Comparison of ENCODE assay signal across 8 mouse cellular contexts in the genomic region with DNA sequence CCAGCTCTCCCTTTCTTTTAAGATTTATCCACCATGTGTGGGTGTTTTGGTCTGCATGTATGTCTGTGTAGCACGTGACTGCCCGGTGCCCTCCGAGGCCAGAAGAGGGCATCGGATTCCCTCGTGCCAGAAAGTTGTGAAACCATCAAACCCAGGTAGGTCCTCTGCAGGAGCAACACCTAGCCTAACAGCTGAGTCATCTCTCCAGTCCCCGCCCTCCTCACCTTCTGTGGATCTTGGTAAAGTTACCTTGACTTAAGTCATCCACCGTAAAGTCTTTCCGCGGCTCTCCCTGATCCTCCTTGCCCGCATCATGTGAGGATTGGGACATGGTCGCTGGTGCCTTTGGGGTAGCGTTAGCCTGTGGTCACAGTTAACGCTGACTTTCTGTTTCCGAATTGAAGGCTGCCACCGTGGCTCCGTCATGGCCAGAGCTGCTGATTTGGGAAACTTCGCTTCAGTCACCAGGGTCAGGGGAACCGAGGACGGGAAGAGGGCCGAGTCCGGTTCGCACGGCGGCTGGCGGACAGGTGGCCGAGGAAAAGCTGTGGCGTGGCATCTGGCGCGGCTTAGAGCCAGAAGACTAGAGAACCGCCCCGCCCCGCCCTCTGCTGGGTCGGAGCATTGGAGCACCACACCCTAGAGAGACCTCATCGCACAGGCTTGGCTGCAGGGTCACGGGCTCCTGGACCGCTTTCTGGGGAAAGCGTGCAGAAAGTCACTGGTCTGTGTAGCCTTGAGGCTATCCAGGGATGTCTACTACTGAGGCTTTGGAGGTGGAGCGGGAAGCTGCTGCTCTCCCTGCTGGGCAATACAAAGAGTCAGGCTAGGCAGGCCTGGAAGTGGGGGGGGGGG. TPM values are rescaled to one million over a fixed set of nuclear protein-coding genes. Genes with fewer than 3 reads are reported as not detected.
A peak's percentile ranks its signal among the peaks of the same experiment; 100 is the strongest.
DNase-seq lines count a peak whose midpoint lies in the region; ATAC-seq and TF ChIP-seq lines count a peak whose summit lies in the region.

No protein-coding gene starts in this region.

- no peak for TF ChIP-seq CTCF in lung, adult 2 months (IDR thresholded peaks at IDR 0.05; ENCODE audit: insufficient read depth, low read length)

- no peak for TF ChIP-seq POLR2A in lung, adult 2 months (IDR thresholded peaks at IDR 0.05; ENCODE audit: borderline replicate concordance, extremely low read depth, low read depth, low read length)

- peaks cover 12% of the 10 kb centered on the region for H3K4me1 ChIP-seq in forebrain, embryonic 12.5 days
- peaks cover 11% of the 10 kb centered on the region for H3K4me1 ChIP-seq in hindbrain, embryonic 12.5 days
- H3K4me1 ChIP-seq in lung, adult 2 months (ENCODE audit: control insufficient read depth, insufficient read depth, low read length) = no peaks in the 10 kb centered on the region
- no peaks in the 10 kb centered on the region for H3K4me1 ChIP-seq in stomach, embryonic 14.5 days (ENCODE audit: control insufficient read depth, insufficient read depth, low read length)

- peak overlapping the region; percentile 31 for H3K4me3 ChIP-seq in forebrain, embryonic 12.5 days (replicated peaks)
- H3K4me3 ChIP-seq in hindbrain, embryonic 12.5 days = peak overlapping the region; percentile 28
- H3K4me3 ChIP-seq in lung, adult 2 months (replicated peaks; ENCODE audit: extremely low read depth, low read depth, low read length) = peak overlapping the region; percentile 2
- peak overlapping the region; percentile 16; the same call in 1 of the 2 replicates for H3K4me3 ChIP-seq in stomach, embryonic 14.5 days (ENCODE audit: low read depth, low read length)

- ATAC-seq in forebrain, embryonic 12.5 days (ENCODE audit: low FRiP score) = 0 out of 2 replicates have a peak, but pooled peaks have one; percentile 23
- no peak for ATAC-seq in hindbrain, embryonic 12.5 days (ENCODE audit: low FRiP score)
- ATAC-seq in stomach, embryonic 14.5 days (ENCODE audit: insufficient number of reproducible peaks, insufficient read depth, low FRiP score, low read depth) = no peak; the same call in 1 of the 2 replicates

- H3K36me3 ChIP-seq in forebrain, embryonic 12.5 days (replicated peaks) = no peaks in the 10 kb centered on the region
- no peaks in the 10 kb centered on the region for H3K36me3 ChIP-seq in hindbrain, embryonic 12.5 days
- H3K36me3 ChIP-seq in stomach, embryonic 14.5 days (ENCODE audit: control insufficient read depth, insufficient read depth, low read length) = no peaks in the 10 kb centered on the region

- DNase-seq in urinary bladder, postnatal 14 days (ENCODE audit: low spot score) = peak; percentile 49
- no peak for DNase-seq in urinary bladder, postnatal 4 days (ENCODE audit: low spot score in 2 of 2)
- peak; percentile 25 for DNase-seq in lung, adult 2 months
- no peak for DNase-seq in frontal cortex, adult 2 months (ENCODE audit: extremely low spot score in 1 of 2, low spot score in 1 of 2)
- no peak for DNase-seq in left cerebral cortex, adult 9 months (ENCODE audit: low spot score in 2 of 2)

- peak overlapping the region; percentile 36 for H3K9ac ChIP-seq in forebrain, embryonic 12.5 days
- peak overlapping the region; percentile 41 for H3K9ac ChIP-seq in hindbrain, embryonic 12.5 days
- no peak overlapping the region for H3K9ac ChIP-seq in stomach, embryonic 14.5 days (replicated peaks; ENCODE audit: low read depth, low read length)

- peaks cover 40% of the 10 kb centered on the region for H3K27me3 ChIP-seq in forebrain, embryonic 12.5 days
- peaks cover 44% of the 10 kb centered on the region for H3K27me3 ChIP-seq in hindbrain, embryonic 12.5 days
- peaks cover 4% of the 10 kb centered on the region for H3K27me3 ChIP-seq in stomach, embryonic 14.5 days (ENCODE audit: control insufficient read depth, insufficient read depth, low read length)

- 3% methylated on average over 38 of the region's 38 CpGs for WGBS in forebrain, embryonic 12.5 days
- 3% methylated on average over 38 of the region's 38 CpGs for WGBS in hindbrain, embryonic 12.5 days
- WGBS in lung, adult 2 months = 4% methylated on average over 38 of the region's 38 CpGs
- 4% methylated on average over 38 of the region's 38 CpGs for WGBS in stomach, embryonic 14.5 days

- peak overlapping the region; percentile 63 for H3K4me2 ChIP-seq in forebrain, embryonic 12.5 days
- peak overlapping the region; percentile 57 for H3K4me2 ChIP-seq in hindbrain, embryonic 12.5 days (replicated peaks)
- peak overlapping the region; percentile 49 for H3K4me2 ChIP-seq in stomach, embryonic 14.5 days (replicated peaks; ENCODE audit: low read depth, low read length)

- no peak overlapping the region for H3K27ac ChIP-seq in forebrain, embryonic 12.5 days
- H3K27ac ChIP-seq in hindbrain, embryonic 12.5 days = no peak overlapping the region
- no peak overlapping the region for H3K27ac ChIP-seq in stomach, embryonic 14.5 days (ENCODE audit: low read length)

- H3K9me3 ChIP-seq in forebrain, embryonic 12.5 days = peaks cover 15% of the 10 kb centered on the region; the same call in 1 of the 2 replicates
- peaks cover 9% of the 10 kb centered on the region for H3K9me3 ChIP-seq in hindbrain, embryonic 12.5 days (replicated peaks)
- H3K9me3 ChIP-seq in stomach, embryonic 14.5 days (ENCODE audit: control insufficient read depth, low read depth, low read length) = peaks cover 6% of the 10 kb centered on the region; the same call in 1 of the 2 replicates

RNA-seq across cellular contexts. Expression of a gene that starts 13.4 kb away (rescaled TPM):
- 14.3 and 14.8 TPM in 2 replicates for polyA plus RNA-seq in forebrain, embryonic 12.5 days (2016; fragmentation: Nextera tagmentation; extraction: Ambion mirVana)
- 11.6 and 14.3 TPM in 2 replicates for polyA plus RNA-seq in hindbrain, embryonic 12.5 days (2016; fragmentation: Nextera tagmentation; extraction: Ambion mirVana)
- 4.4 and 6.7 TPM in 2 replicates for polyA plus RNA-seq in lung, adult 2 months (2012; rRNA removed)
- 4.6 and 6.4 TPM in 2 replicates for polyA plus RNA-seq in stomach, embryonic 14.5 days (2014; fragmentation: Nextera tagmentation; extraction: Ambion mirVana)
- polyA plus RNA-seq in frontal cortex, adult 2 months (2012; rRNA removed) = 66.4 and 69.8 TPM in 2 replicates

RNA-seq across cellular contexts. Expression of a gene that starts 33.1 kb away (rescaled TPM):
- polyA plus RNA-seq in forebrain, embryonic 12.5 days (2016; fragmentation: Nextera tagmentation; extraction: Ambion mirVana) = not detected in 2 replicates
- not detected in 2 replicates for polyA plus RNA-seq in hindbrain, embryonic 12.5 days (2016; fragmentation: Nextera tagmentation; extraction: Ambion mirVana)
- polyA plus RNA-seq in lung, adult 2 months (2012; rRNA removed) = not detected in 2 replicates
- not detected in 2 replicates for polyA plus RNA-seq in stomach, embryonic 14.5 days (2014; fragmentation: Nextera tagmentation; extraction: Ambion mirVana)
- polyA plus RNA-seq in frontal cortex, adult 2 months (2012; rRNA removed) = not detected in 2 replicates

Comparison
In these comparisons a context has a peak if more than half of its experiments do, and no peak if none do; other contexts are left out.
1. DNase-seq: peak in urinary bladder, postnatal 14 days (single experiment) and lung, adult 2 months (single experiment); none in urinary bladder, postnatal 4 days (0 of 2), frontal cortex, adult 2 months (0 of 2) and left cerebral cortex, adult 9 months (0 of 2).
2. Peak in every context shown above with its lines, with median percentiles within 50 percentile points of each other: H3K4me2 ChIP-seq and H3K4me3 ChIP-seq.